Mouse (Mus musculus) MEL (cell line): Measurements from ENCODE around the gene Grb7. TPM values are rescaled to one million over a fixed set of nuclear protein-coding genes. Genes with fewer than 3 reads are reported as not detected.

Experiments
- DNase-seq: peaks from one replicate; pipeline ENCODE4 v3.0.0; 2011; ENCODE audit warnings: low read depth, low spot score
- H3K27ac ChIP-seq: 2 replicates; pipeline ENCODE4 v1.5.1; 2012; ENCODE audit warnings: low read depth, mild to moderate bottlenecking, control low read depth, low read length, moderate library complexity; ENCODE audit not compliant: control insufficient read depth
- H3K27me3 ChIP-seq, 2 experiments: fragments of 150-350 bp in 1 of 2; sonication (generic) in 1 of 2; 2 replicates each; pipeline ENCODE4 v1.6.1; 2012; ENCODE audit warnings: low read length in 2 of 2, mild to moderate bottlenecking in 2 of 2, improper control_type of control experiment in 1 of 2, moderate library complexity in 1 of 2; ENCODE audit not compliant: insufficient read depth in 2 of 2, control insufficient read depth in 1 of 2
- H3K36me3 ChIP-seq, 2 experiments: 2 replicates each; pipeline ENCODE4 v1.6.1; 2012 to 2014; ENCODE audit warnings: low read length in 2 of 2, improper control_type of control experiment in 1 of 2, inconsistent platforms in 1 of 2, mild to moderate bottlenecking in 1 of 2; ENCODE audit not compliant: insufficient read depth in 2 of 2, control insufficient read depth in 1 of 2
- H3K4me1 ChIP-seq, 2 experiments: fragments of 150-350 bp in 1 of 2; sonication (generic) in 1 of 2; 2 replicates each; pipeline ENCODE4 v1.6.1; 2012; ENCODE audit warnings: low read length in 2 of 2, improper control_type of control experiment in 1 of 2, mild to moderate bottlenecking in 1 of 2; ENCODE audit not compliant: insufficient read depth in 2 of 2, control insufficient read depth in 1 of 2
- H3K4me3 ChIP-seq, 2 experiments: fragments of 150-350 bp in 1 of 2; sonication (generic) in 1 of 2; 2 replicates each; pipeline ENCODE4 v1.5.1; 2012; ENCODE audit warnings: low read depth in 2 of 2, low read length in 2 of 2, mild to moderate bottlenecking in 2 of 2, moderate library complexity in 2 of 2, control low read depth in 1 of 2, improper control_type of control experiment in 1 of 2; ENCODE audit not compliant: control insufficient read depth in 1 of 2, insufficient read depth in 1 of 2
- H3K79me2 ChIP-seq: 2 replicates; pipeline ENCODE4 v1.6.1; 2012; ENCODE audit warnings: mild to moderate bottlenecking, low read length, moderate library complexity; ENCODE audit not compliant: control insufficient read depth, poor library complexity, insufficient read depth
- H3K9ac ChIP-seq: 2 replicates; pipeline ENCODE4 v1.6.1; 2012; ENCODE audit warnings: low read depth, mild to moderate bottlenecking, control low read depth, low read length, moderate library complexity; ENCODE audit not compliant: control insufficient read depth, poor library complexity, severe bottlenecking
- H3K9me3 ChIP-seq: fragments of 150-350 bp; sonication (generic); replicated peaks from 2 replicates; pipeline ENCODE4 v1.6.1; 2012; ENCODE audit warnings: mild to moderate bottlenecking, low read length, improper control_type of control experiment, moderate library complexity; ENCODE audit not compliant: insufficient read depth
- BHLHE40 ChIP-seq: IDR thresholded peaks from 2 replicates; pipeline ENCODE4 v1.6.1; 2012; ENCODE audit warnings: low read depth, mild to moderate bottlenecking, inconsistent platforms, low read length, improper control_type of control experiment, borderline replicate concordance
- CTCF ChIP-seq, 3 experiments: IDR thresholded peaks in 2 of 3; conservative IDR thresholded peaks in 1 of 3; 2 replicates each; pipeline ENCODE4 v1.5.1; 2011 to 2012; ENCODE audit warnings: low read length in 3 of 3, low read depth in 2 of 3, mild to moderate bottlenecking in 2 of 3, improper control_type of control experiment in 1 of 3, inconsistent platforms in 1 of 3, mixed read lengths in 1 of 3, moderate library complexity in 1 of 3; ENCODE audit not compliant: control insufficient read depth in 1 of 3, insufficient read depth in 1 of 3, poor library complexity in 1 of 3, severe bottlenecking in 1 of 3
- ELF1 ChIP-seq: IDR thresholded peaks from 2 replicates; pipeline ENCODE4 v1.6.1; 2014; ENCODE audit warnings: low read depth, mild to moderate bottlenecking, inconsistent platforms, low read length, improper control_type of control experiment, moderate library complexity
- EP300 ChIP-seq, 2 experiments: IDR thresholded peaks; 2 replicates each; pipeline ENCODE4 v1.6.1; 2011; ENCODE audit warnings: improper control_type of control experiment in 2 of 2, low read length in 2 of 2, low read depth in 1 of 2, mild to moderate bottlenecking in 1 of 2
- GABPA ChIP-seq: IDR thresholded peaks from 2 replicates; pipeline ENCODE4 v1.6.1; 2012; ENCODE audit warnings: low read depth, mild to moderate bottlenecking, inconsistent platforms, low read length, improper control_type of control experiment, moderate library complexity
- HCFC1 ChIP-seq: IDR thresholded peaks from 2 replicates; pipeline ENCODE4 v1.6.1; 2012; ENCODE audit warnings: low read depth, mild to moderate bottlenecking, inconsistent platforms, low read length, improper control_type of control experiment, moderate library complexity
- KAT2A ChIP-seq: conservative IDR thresholded peaks from 2 replicates; pipeline ENCODE4 v1.6.1; 2012; ENCODE audit warnings: low read depth, low read length, improper control_type of control experiment, inconsistent platforms
- MXI1 ChIP-seq: IDR thresholded peaks from 2 replicates; pipeline ENCODE4 v1.6.1; 2011; ENCODE audit warnings: mild to moderate bottlenecking, low read depth, low read length, improper control_type of control experiment
- MYC ChIP-seq: IDR thresholded peaks from 2 replicates; pipeline ENCODE4 v1.6.1; 2011; ENCODE audit warnings: low read depth, mild to moderate bottlenecking, low read length, improper control_type of control experiment, moderate library complexity
- NELFE ChIP-seq: IDR thresholded peaks from 2 replicates; pipeline ENCODE4 v1.6.1; 2011; ENCODE audit warnings: low read depth, low read length, improper control_type of control experiment
- NRF1 ChIP-seq: IDR thresholded peaks from 2 replicates; pipeline ENCODE4 v1.6.1; 2014; ENCODE audit warnings: low read depth, mild to moderate bottlenecking, inconsistent platforms, low read length, improper control_type of control experiment, moderate library complexity; ENCODE audit not compliant: poor library complexity, insufficient read depth, severe bottlenecking
- POLR2AphosphoS2 ChIP-seq: IDR thresholded peaks from 2 replicates; pipeline ENCODE4 v1.6.1; 2011; ENCODE audit warnings: low read length, improper control_type of control experiment
- POLR2AphosphoS5 ChIP-seq: IDR thresholded peaks from 2 replicates; pipeline ENCODE4 v1.6.1; 2012; ENCODE audit warnings: low read depth, borderline replicate concordance, mild to moderate bottlenecking, inconsistent platforms, low read length, moderate library complexity, mixed read lengths
- RAD21 ChIP-seq: IDR thresholded peaks from 2 replicates; pipeline ENCODE4 v1.6.1; 2011; ENCODE audit warnings: mild to moderate bottlenecking, low read depth, low read length, improper control_type of control experiment
- SMC3 ChIP-seq: IDR thresholded peaks from 2 replicates; pipeline ENCODE4 v1.6.1; 2011; ENCODE audit warnings: low read depth, low read length, improper control_type of control experiment
- TAL1 ChIP-seq: IDR thresholded peaks from 2 replicates; pipeline ENCODE4 v1.6.1; 2012; ENCODE audit warnings: mild to moderate bottlenecking, inconsistent platforms, low read length, moderate library complexity, mixed read lengths
- UBTF ChIP-seq: IDR thresholded peaks from 2 replicates; pipeline ENCODE4 v1.6.1; 2012; ENCODE audit warnings: low read depth, mild to moderate bottlenecking, inconsistent platforms, low read length, improper control_type of control experiment, moderate library complexity, borderline replicate concordance; ENCODE audit not compliant: insufficient read depth
- USF1 ChIP-seq: IDR thresholded peaks from 2 replicates; pipeline ENCODE4 v1.6.1; 2014; ENCODE audit warnings: low read depth, mild to moderate bottlenecking, inconsistent platforms, low read length, improper control_type of control experiment, moderate library complexity
- USF2 ChIP-seq, 2 experiments: IDR thresholded peaks; 2 replicates each; pipeline ENCODE4 v1.6.1; 2011 to 2012; ENCODE audit warnings: improper control_type of control experiment in 2 of 2, low read length in 2 of 2, borderline replicate concordance in 1 of 2, inconsistent platforms in 1 of 2, low read depth in 1 of 2, mild to moderate bottlenecking in 1 of 2; ENCODE audit not compliant: insufficient read depth in 1 of 2
- ZKSCAN1 ChIP-seq: IDR thresholded peaks from 2 replicates; pipeline ENCODE4 v1.6.1; 2012; ENCODE audit warnings: low read depth, mild to moderate bottlenecking, inconsistent platforms, low read length, improper control_type of control experiment, moderate library complexity
- ZMIZ1 ChIP-seq: IDR thresholded peaks from 2 replicates; pipeline ENCODE4 v1.6.1; 2012; ENCODE audit warnings: low read depth, mild to moderate bottlenecking, inconsistent platforms, low read length, improper control_type of control experiment, moderate library complexity
- polyA plus RNA-seq, 2 experiments: library from polyadenylated mRNA; stranded (reverse) in 1 of 2; unstranded in 1 of 2; fragments of >175 nt in 1 of 2; fragments of >200 nt in 1 of 2; gene quantifications; 2 replicates each; pipeline versions ENCODE4 v1.2.1 to v1.2.4; 2012; ENCODE audit warnings: low replicate concordance in 2 of 2, low read depth in 1 of 2; ENCODE audit not compliant: insufficient read length in 2 of 2, insufficient read depth in 1 of 2, missing spikeins in 1 of 2
- total RNA-seq: library from RNA; depleted of rRNA; stranded (reverse); fragments of 300-350 nt; gene quantifications from 2 replicates; pipeline ENCODE4 v1.2.3, GENCODE M21; 2012

The Grb7 gene
- total and polyA plus RNA-seq, 3 experiments: 0.21 TPM; not detected in 2

DNA sequence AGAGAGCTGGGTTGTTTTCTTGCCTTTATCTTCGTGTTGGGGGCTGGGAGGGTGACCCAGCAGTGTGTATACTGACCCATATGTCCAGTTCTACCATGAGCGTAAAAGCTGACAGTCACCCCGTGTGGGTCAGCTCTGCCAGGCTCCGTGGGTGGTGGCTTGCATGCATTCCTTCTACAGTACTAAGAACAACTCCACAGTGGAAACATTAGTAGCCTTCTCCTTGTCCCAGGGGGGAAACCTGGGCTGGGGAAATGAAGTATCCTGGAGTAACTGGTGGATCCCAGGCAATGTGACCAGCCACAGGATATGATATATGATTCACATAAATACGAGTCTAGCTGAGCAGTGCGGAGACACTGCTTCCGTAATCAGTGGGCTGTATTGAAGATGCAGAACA, 32.5 kb upstream of the Grb7 start:
- Histone ChIP-seq H3K9me3 (no peaks in the 10 kb centered on the region), H3K4me3 (no peak overlapping the region), H3K27ac (no peak overlapping the region), H3K36me3 (no peaks in the 10 kb centered on the region), H3K27me3 (peaks cover 8% of the 10 kb centered on the region in 2 experiments), H3K79me2 (no peaks in the 10 kb centered on the region), H3K4me1 (peaks cover 0 to 7% of the 10 kb centered on the region in 2 experiments; a peak in 2 of 4 replicates), H3K9ac (no peak overlapping the region)
- no peak for DNase-seq
- TF ChIP-seq BHLHE40 (no peak), ZKSCAN1 (no peak), POLR2AphosphoS2 (no peak), USF1 (no peak), EP300 (IDR thresholded peaks at IDR 0.05; ENCODE audit: low read depth in 1 of 2, low read length in 2 of 2) (no peak), MYC (no peak), NRF1 (no peak), NELFE (no peak), TAL1 (no peak), GABPA (no peak), MXI1 (no peak), SMC3 (no peak), RAD21 (no peak), USF2 (IDR thresholded peaks at IDR 0.05; ENCODE audit: borderline replicate concordance in 1 of 2, insufficient read depth in 1 of 2, low read depth in 1 of 2, low read length in 2 of 2) (no peak), CTCF (IDR thresholded peaks at IDR 0.05 in 2 of 3, conservative IDR thresholded peaks at IDR 0.05 in 1 of 3; ENCODE audit: control insufficient read depth in 1 of 3, insufficient read depth in 1 of 3, low read depth in 2 of 3, low read length in 3 of 3, poor library complexity in 1 of 3, severe bottlenecking in 1 of 3) (no peak), UBTF (no peak), KAT2A (no peak)

DNA sequence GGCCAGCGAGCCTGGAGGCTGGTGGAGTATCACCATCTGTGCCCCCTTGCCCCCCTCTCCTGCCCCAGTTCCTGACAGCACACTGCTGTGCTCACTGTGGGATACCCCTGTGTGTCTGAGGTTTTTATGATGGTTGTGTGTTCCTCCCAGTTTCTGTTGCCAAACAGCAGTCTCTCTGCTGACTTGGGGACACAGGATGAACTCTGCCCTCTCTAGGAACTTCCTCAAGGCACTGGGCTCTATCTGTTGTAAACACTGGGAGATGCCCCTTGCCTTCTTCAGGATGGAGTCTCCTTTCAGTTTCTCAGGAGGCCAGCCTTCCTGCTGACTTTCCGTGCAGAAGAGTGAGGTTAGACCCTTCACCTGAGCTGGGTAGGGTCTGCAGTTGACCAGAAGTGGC, 32.0 kb upstream of the Grb7 start:
- peaks cover 8% of the 10 kb centered on the region in 2 experiments for H3K27me3 ChIP-seq
- H3K36me3 ChIP-seq: no peaks in the 10 kb centered on the region
- H3K79me2 ChIP-seq: no peaks in the 10 kb centered on the region
- no peaks in the 10 kb centered on the region for H3K9me3 ChIP-seq
- peaks cover 0 to 7% of the 10 kb centered on the region in 2 experiments; a peak in 2 of 4 replicates for H3K4me1 ChIP-seq
- H3K9ac ChIP-seq: no peak overlapping the region
- H3K4me3 ChIP-seq: no peak overlapping the region
- TF ChIP-seq ELF1: no peak
- no peak for TF ChIP-seq HCFC1
- no peak for TF ChIP-seq ZKSCAN1
- no peak for TF ChIP-seq ZMIZ1
- TF ChIP-seq SMC3: no peak
- no peak for TF ChIP-seq NRF1
- no peak for TF ChIP-seq BHLHE40
- no peak for TF ChIP-seq USF1
- TF ChIP-seq POLR2AphosphoS5: no peak
- DNase-seq: no peak
- no peak overlapping the region for H3K27ac ChIP-seq
